Mouse (Mus musculus): ENCODE measurements around the gene Prkag2. TPM values are rescaled to one million over a fixed set of nuclear protein-coding genes. Genes with fewer than 3 reads are reported as not detected.

Gene Prkag2
- polyA plus RNA-seq, 1 experiment from 2014 or later = 109 TPM

- Histone ChIP-seq H3K9me3 (ENCODE audit: control insufficient read depth, low read length) (no peaks in the 10 kb centered on the region), H3K4me3 (replicated peaks; ENCODE audit: low read length) (no peak overlapping the region), H3K27ac (ENCODE audit: low read length) (no peak overlapping the region), H3K4me2 (ENCODE audit: low read length) (no peak overlapping the region), H3K9ac (replicated peaks; ENCODE audit: low read depth, low read length) (no peak overlapping the region), H3K36me3 (ENCODE audit: control insufficient read depth, insufficient read depth) (peaks cover 2% of the 10 kb centered on the region; the same call in 1 of the 2 replicates), H3K27me3 (replicated peaks; ENCODE audit: control insufficient read depth, insufficient read depth, low read length) (no peaks in the 10 kb centered on the region), H3K4me1 (replicated peaks; ENCODE audit: control insufficient read depth, insufficient read depth, low read length) (no peaks in the 10 kb centered on the region)
- ATAC-seq = no peak
- 94% methylated on average over 11 of the region's 11 CpGs for WGBS
Measured at GRCm38 (mm10) chr5:24892461-24892860, 208.0 kb downstream of the Prkag2 start.

GRCm38 (mm10) chr5:24889860-24890259 lies 210.6 kb downstream of the Prkag2 start:
- Histone ChIP-seq H3K9me3 (ENCODE audit: control insufficient read depth, low read length) (no peaks in the 10 kb centered on the region), H3K4me2 (ENCODE audit: low read length) (no peak overlapping the region), H3K4me3 (replicated peaks; ENCODE audit: low read length) (no peak overlapping the region), H3K9ac (replicated peaks; ENCODE audit: low read depth, low read length) (no peak overlapping the region), H3K36me3 (ENCODE audit: control insufficient read depth, insufficient read depth) (peaks cover 15% of the 10 kb centered on the region), H3K27me3 (replicated peaks; ENCODE audit: control insufficient read depth, insufficient read depth, low read length) (no peaks in the 10 kb centered on the region), H3K4me1 (replicated peaks; ENCODE audit: control insufficient read depth, insufficient read depth, low read length) (no peaks in the 10 kb centered on the region), H3K27ac (ENCODE audit: low read length) (no peak overlapping the region)
- WGBS = 74% methylated on average over 9 of the region's 9 CpGs
- ATAC-seq = no peak

DNA sequence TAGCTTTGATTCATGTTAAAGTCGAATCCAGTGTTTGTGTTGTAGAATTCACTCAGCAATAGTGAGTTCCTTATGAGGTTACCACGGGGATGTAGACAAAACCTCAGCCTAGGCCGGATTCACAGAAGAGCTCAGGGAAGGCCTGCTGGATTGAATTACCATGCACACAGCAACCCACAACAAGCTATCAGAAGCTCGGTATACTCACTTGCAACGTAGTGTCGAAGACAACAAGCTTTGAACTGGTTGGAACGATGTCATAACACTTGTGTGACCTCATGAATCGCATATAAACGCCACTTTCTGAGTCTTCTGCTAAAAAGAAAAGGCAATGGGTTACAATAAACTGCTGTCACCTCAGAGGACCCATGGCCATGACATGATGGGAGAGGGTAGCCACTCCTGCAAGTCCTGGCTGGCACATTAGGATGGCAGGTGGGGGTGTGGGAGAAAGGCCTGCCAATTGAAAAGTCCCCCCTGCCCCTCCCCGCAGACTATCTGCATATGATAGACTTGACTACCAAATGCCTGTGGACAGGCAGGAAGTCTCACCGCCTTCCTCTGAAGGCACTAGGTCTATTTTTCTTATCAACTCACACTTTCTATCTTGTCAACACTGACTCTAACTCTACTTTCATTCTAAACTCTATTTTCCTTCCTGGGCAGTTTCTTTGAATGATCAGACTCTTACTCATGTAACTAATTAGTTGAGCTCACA lies 211.4 kb downstream of the Prkag2 start:
- H3K9me3 ChIP-seq (ENCODE audit: control insufficient read depth, low read length) = no peaks in the 10 kb centered on the region
- H3K36me3 ChIP-seq (ENCODE audit: control insufficient read depth, insufficient read depth) = peaks cover 15% of the 10 kb centered on the region
- H3K27me3 ChIP-seq (replicated peaks; ENCODE audit: control insufficient read depth, insufficient read depth, low read length) = no peaks in the 10 kb centered on the region
- no peak overlapping the region for H3K9ac ChIP-seq (replicated peaks; ENCODE audit: low read depth, low read length)
- 87% methylated on average over 11 of the region's 11 CpGs for WGBS
- no peak overlapping the region for H3K4me2 ChIP-seq (ENCODE audit: low read length)
- no peak for ATAC-seq
- no peak overlapping the region for H3K4me3 ChIP-seq (replicated peaks; ENCODE audit: low read length)
- no peaks in the 10 kb centered on the region for H3K4me1 ChIP-seq (replicated peaks; ENCODE audit: control insufficient read depth, insufficient read depth, low read length)
- no peak overlapping the region for H3K27ac ChIP-seq (ENCODE audit: low read length)

DNA sequence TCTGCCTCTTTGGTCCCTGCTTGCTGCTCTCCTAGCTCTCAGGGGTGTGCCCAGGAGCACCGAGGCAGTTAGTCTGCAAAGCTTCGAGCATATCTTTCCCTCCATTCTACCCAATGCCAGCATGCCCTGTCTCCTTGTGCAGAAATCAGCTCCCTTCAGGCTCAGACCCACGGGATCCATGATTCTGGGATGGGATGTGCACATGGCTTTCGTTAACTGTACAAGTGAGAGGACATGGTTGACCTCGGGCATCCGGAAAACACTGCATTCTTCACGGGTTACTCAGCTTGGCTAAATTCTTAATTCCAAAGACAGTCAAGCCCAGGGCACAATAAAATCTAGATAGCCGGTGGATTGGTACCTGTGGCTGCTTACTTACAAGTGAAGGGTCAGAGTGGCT lies 213.2 kb downstream of the Prkag2 start:
- Histone ChIP-seq H3K4me2 (ENCODE audit: low read length) (no peak overlapping the region), H3K9ac (replicated peaks; ENCODE audit: low read depth, low read length) (no peak overlapping the region), H3K27ac (ENCODE audit: low read length) (no peak overlapping the region), H3K4me1 (replicated peaks; ENCODE audit: control insufficient read depth, insufficient read depth, low read length) (no peaks in the 10 kb centered on the region), H3K27me3 (replicated peaks; ENCODE audit: control insufficient read depth, insufficient read depth, low read length) (no peaks in the 10 kb centered on the region), H3K4me3 (replicated peaks; ENCODE audit: low read length) (no peak overlapping the region), H3K9me3 (ENCODE audit: control insufficient read depth, low read length) (no peaks in the 10 kb centered on the region), H3K36me3 (ENCODE audit: control insufficient read depth, insufficient read depth) (peaks cover 15% of the 10 kb centered on the region)
- WGBS = 90% methylated on average over 8 of the region's 8 CpGs
- no peak for ATAC-seq

DNA sequence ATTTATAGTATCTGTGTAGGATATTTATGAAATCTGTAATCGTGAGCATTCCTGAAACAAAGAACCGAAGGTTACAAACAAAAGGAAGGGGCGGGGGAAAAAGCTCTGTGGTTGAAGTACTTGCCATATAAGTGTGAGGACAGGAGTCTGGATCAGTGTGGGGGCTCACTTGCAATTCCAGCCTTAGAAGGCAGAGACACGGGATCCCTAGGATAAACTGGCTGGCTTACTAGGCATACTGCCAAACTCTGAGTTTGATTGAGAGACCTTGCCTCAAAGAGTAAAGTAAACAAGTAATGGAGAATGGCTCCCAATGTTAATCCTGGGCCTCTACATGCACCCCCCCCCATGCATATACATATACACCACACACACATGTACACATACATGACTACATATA lies 221.7 kb downstream of the Prkag2 start:
- H3K27me3 ChIP-seq (replicated peaks; ENCODE audit: control insufficient read depth, insufficient read depth, low read length) = no peaks in the 10 kb centered on the region
- no peak overlapping the region for H3K4me2 ChIP-seq (ENCODE audit: low read length)
- H3K4me1 ChIP-seq (replicated peaks; ENCODE audit: control insufficient read depth, insufficient read depth, low read length) = 0 out of 2 replicates have a peak, but pooled peaks cover 2% of the 10 kb centered on the region
- WGBS = 78% methylated on average over 4 of the region's 4 CpGs
- H3K4me3 ChIP-seq (replicated peaks; ENCODE audit: low read length) = no peak overlapping the region
- ATAC-seq = no peak
- H3K36me3 ChIP-seq (ENCODE audit: control insufficient read depth, insufficient read depth) = peaks cover 16% of the 10 kb centered on the region
- no peak overlapping the region for H3K27ac ChIP-seq (ENCODE audit: low read length)
- H3K9me3 ChIP-seq (ENCODE audit: control insufficient read depth, low read length) = no peaks in the 10 kb centered on the region
- no peak overlapping the region for H3K9ac ChIP-seq (replicated peaks; ENCODE audit: low read depth, low read length)

DNA sequence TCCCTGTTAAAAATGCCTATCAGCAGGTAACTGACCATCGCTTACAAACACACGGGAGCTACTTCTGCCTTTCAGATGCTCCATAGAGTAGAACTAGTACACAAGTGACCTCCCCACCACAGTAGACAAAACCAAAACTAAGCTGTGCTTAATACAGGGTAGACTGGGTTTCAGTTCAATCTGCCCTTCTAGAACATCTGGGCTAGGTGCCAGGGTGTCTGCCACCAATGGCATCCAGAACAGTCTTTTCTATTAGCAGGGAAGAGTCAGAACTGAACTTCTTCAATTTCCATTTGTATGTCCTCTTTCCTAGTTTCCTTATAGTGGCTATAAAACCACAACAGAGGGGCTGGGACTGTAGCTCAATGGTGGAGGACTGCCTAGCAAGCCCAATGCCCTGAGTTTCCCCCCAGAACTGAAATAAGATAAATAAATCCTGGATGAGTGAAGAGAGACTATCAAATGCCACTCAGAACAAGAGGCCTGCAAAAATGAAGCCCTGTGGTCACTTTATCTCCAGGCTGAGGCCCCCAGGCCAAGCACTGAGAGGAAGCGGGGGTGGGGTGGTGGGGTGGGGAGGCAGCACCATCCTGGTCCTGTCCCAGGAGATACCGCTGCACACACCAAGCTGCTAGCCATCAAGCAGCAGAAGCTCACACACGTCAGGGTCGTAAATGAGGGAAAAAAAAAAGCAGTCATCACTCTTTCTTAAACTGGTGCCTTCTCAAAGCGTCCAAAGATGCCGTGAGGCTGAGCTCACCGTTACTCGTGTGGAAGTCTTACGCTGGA lies 222.4 kb downstream of the Prkag2 start:
- no peak overlapping the region for H3K4me2 ChIP-seq (ENCODE audit: low read length)
- H3K4me1 ChIP-seq (replicated peaks; ENCODE audit: control insufficient read depth, insufficient read depth, low read length) = 0 out of 2 replicates have a peak, but pooled peaks cover 2% of the 10 kb centered on the region
- peaks cover 16% of the 10 kb centered on the region for H3K36me3 ChIP-seq (ENCODE audit: control insufficient read depth, insufficient read depth)
- no peak overlapping the region for H3K9ac ChIP-seq (replicated peaks; ENCODE audit: low read depth, low read length)
- H3K27me3 ChIP-seq (replicated peaks; ENCODE audit: control insufficient read depth, insufficient read depth, low read length) = no peaks in the 10 kb centered on the region
- no peak for ATAC-seq
- no peaks in the 10 kb centered on the region for H3K9me3 ChIP-seq (ENCODE audit: control insufficient read depth, low read length)
- no peak overlapping the region for H3K4me3 ChIP-seq (replicated peaks; ENCODE audit: low read length)
- 91% methylated on average over 11 of the region's 11 CpGs for WGBS
- no peak overlapping the region for H3K27ac ChIP-seq (ENCODE audit: low read length)

DNA sequence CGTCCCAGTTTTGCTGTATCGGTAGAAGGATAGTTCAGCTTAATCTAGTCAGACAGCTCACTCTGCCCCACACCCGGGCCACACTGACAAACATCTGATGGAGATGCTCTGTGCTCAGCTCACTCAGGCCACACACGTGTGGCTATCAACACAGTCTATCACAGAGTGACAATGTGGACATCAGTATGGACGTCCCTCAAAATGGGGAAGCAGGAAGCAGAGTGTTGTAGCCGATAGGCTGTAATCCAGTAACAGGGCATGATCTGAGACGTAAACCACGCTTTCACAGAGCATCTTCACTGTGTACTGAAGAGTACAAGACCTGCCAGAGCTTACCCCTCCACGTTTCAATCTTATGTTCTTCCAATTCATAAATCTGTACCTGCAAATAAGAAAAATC lies 223.8 kb downstream of the Prkag2 start:
- H3K4me2 ChIP-seq (ENCODE audit: low read length) = no peak overlapping the region
- no peak overlapping the region for H3K4me3 ChIP-seq (replicated peaks; ENCODE audit: low read length)
- H3K36me3 ChIP-seq (ENCODE audit: control insufficient read depth, insufficient read depth) = peaks cover 16% of the 10 kb centered on the region
- 94% methylated on average over 9 of the region's 9 CpGs for WGBS
- H3K27ac ChIP-seq (ENCODE audit: low read length) = no peak overlapping the region
- no peak for ATAC-seq
- H3K9me3 ChIP-seq (ENCODE audit: control insufficient read depth, low read length) = no peaks in the 10 kb centered on the region
- H3K9ac ChIP-seq (replicated peaks; ENCODE audit: low read depth, low read length) = no peak overlapping the region
- no peaks in the 10 kb centered on the region for H3K27me3 ChIP-seq (replicated peaks; ENCODE audit: control insufficient read depth, insufficient read depth, low read length)
- H3K4me1 ChIP-seq (replicated peaks; ENCODE audit: control insufficient read depth, insufficient read depth, low read length) = 0 out of 2 replicates have a peak, but pooled peaks cover 2% of the 10 kb centered on the region

GRCm38 (mm10) chr5:24874111-24874510 lies 226.3 kb downstream of the Prkag2 start:
- peak; percentile 72 for ATAC-seq
- H3K27ac ChIP-seq (ENCODE audit: low read length) = no peak overlapping the region
- no peak overlapping the region for H3K4me2 ChIP-seq (ENCODE audit: low read length)
- no peaks in the 10 kb centered on the region for H3K9me3 ChIP-seq (ENCODE audit: control insufficient read depth, low read length)
- H3K9ac ChIP-seq (replicated peaks; ENCODE audit: low read depth, low read length) = no peak overlapping the region
- WGBS = 58% methylated on average over 4 of the region's 4 CpGs
- 0 out of 2 replicates have a peak, but pooled peaks cover 2% of the 10 kb centered on the region for H3K4me1 ChIP-seq (replicated peaks; ENCODE audit: control insufficient read depth, insufficient read depth, low read length)
- H3K36me3 ChIP-seq (ENCODE audit: control insufficient read depth, insufficient read depth) = peaks cover 5% of the 10 kb centered on the region; the same call in 1 of the 2 replicates
- no peaks in the 10 kb centered on the region for H3K27me3 ChIP-seq (replicated peaks; ENCODE audit: control insufficient read depth, insufficient read depth, low read length)
- H3K4me3 ChIP-seq (replicated peaks; ENCODE audit: low read length) = no peak overlapping the region

- H3K36me3 ChIP-seq (ENCODE audit: control insufficient read depth, insufficient read depth) = peaks cover 5% of the 10 kb centered on the region; the same call in 1 of the 2 replicates
- no peak overlapping the region for H3K27ac ChIP-seq (ENCODE audit: low read length)
- H3K9me3 ChIP-seq (ENCODE audit: control insufficient read depth, low read length) = no peaks in the 10 kb centered on the region
- no peak overlapping the region for H3K9ac ChIP-seq (replicated peaks; ENCODE audit: low read depth, low read length)
- no peak overlapping the region for H3K4me2 ChIP-seq (ENCODE audit: low read length)
- WGBS = 83% methylated on average over 6 of the region's 6 CpGs
- H3K4me3 ChIP-seq (replicated peaks; ENCODE audit: low read length) = no peak overlapping the region
- H3K4me1 ChIP-seq (replicated peaks; ENCODE audit: control insufficient read depth, insufficient read depth, low read length) = 0 out of 2 replicates have a peak, but pooled peaks cover 2% of the 10 kb centered on the region
- ATAC-seq = no peak
- H3K27me3 ChIP-seq (replicated peaks; ENCODE audit: control insufficient read depth, insufficient read depth, low read length) = no peaks in the 10 kb centered on the region
Measured at GRCm38 (mm10) chr5:24873221-24873620, 227.2 kb downstream of the Prkag2 start.

All from forebrain, embryonic 16.5 days (tissue).